Mouse (Mus musculus) kidney, postnatal 25 days (tissue): ENCODE data around the gene Mucl2.
"Not testable (repeated sequence)": the region's sequence is repeated elsewhere in the genome, so short reads cannot be mapped to it uniquely, and the experiment has no call there.

Source experiments
- DNase-seq, 2 experiments: peaks; one replicate each; pipeline ENCODE4 v3.0.0; 2021; ENCODE audit warnings: mixed read lengths in 2 of 2

Gene Mucl2

DNA sequence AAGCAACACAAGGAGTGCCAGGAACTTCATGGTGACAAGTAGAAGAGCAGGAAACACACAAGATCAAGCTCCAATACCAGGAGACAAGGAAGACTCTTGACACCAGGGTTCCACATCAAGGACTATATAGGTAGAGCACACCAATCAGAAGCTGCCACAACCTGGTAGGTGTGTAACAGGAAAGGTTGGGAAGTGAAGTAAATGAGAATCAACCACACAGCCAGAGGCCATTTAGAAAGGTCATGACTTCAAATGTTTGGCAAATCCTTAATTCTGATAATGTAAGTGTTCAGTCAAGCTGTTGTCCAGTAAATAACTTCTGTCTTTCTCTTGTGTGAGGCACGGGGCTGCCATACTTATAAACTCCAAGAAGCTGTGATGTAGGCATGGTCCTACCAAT lies at the start of gene Mucl2:
Gene Mucl2 (minus strand): TSS at position 101 of the 400 bp plus-strand sequence.
- no peak for DNase-seq

DNA sequence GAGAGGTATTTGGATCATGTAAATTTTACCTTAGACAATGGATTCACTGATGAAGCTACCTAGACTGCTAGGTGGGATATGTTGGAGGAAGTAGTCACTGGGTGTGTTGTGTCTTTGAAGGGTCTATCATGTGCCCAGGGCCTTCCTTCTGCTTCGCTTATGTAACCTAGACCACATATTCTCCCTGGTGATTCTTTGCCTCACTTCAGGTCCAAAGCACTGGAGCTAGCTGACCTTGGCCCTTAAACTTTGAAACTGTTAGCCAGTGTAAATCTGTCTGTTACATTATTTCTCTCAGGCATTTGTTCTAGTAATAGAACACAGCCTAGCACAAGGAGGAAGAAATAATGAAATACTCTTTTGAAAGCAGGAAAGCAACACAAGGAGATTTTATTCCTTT lies 13.9 kb upstream of the Mucl2 start:
- not testable (repeated sequence) for DNase-seq
